Mouse (Mus musculus): ENCODE measurements around the gene Osbpl10. TPM values are rescaled to one million over a fixed set of nuclear protein-coding genes. Genes with fewer than 3 reads are reported as not detected.

Osbpl10 gene
- total and polyA plus RNA-seq, 3 experiments = 0.19 TPM; not detected in 2

DNA sequence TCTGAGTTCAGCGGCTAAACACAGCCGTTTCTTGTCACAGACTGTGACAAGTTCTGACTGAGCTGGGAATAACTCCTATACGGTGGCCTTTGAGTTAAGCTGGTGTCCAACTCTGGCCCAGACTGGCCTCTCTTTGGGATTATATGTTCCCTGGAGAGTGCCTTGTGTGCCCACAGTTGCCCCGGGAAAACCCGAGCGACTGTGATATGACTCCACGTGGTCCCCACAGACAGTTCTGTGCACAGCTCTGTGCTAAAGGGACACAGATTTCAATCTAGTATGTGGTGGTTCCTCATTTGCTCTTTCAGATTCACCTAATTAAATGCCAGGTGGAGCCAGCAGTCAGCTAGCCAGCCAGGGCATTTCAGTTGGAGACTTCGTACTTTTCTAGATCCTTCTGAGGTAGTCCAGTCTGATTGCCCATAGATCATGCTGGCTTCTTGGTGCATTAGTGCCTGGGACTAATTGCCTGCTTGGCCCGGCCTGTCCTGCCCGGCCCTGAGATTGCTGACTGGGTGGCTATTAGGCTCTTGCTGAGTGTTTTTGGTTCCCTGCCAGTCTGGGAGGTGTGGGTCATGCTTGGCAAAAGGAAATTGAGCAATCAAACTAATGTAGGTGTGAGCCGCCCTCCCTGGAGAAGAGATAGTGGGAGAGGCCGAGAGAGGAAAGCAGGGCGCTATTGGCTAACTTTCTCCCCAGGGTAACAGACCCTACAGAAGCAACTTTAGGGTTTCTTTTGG, 71.8 kb downstream of the Osbpl10 start:
- no peak overlapping the region for H3K4me2 ChIP-seq (ENCODE audit: insufficient read depth, low read depth, poor library complexity, severe bottlenecking)
- no peaks in the 10 kb centered on the region for H3K9me3 ChIP-seq (replicated peaks; ENCODE audit: low read length)
- no peak overlapping the region for H3K27ac ChIP-seq (ENCODE audit: insufficient read depth, low read depth)
- TF ChIP-seq E2F4 (IDR thresholded peaks at IDR 0.05; ENCODE audit: insufficient replicate concordance, low read depth, low read length) = no peak
- no peak for TF ChIP-seq CHD1 (IDR thresholded peaks at IDR 0.05; ENCODE audit: low read depth, low read length)
- no peak for TF ChIP-seq TCF12 (IDR thresholded peaks at IDR 0.05; ENCODE audit: low read depth, low read length)
- no peak for TF ChIP-seq UBTF (IDR thresholded peaks at IDR 0.05; ENCODE audit: low read depth, low read length)
- TF ChIP-seq JUND (conservative IDR thresholded peaks at IDR 0.05; ENCODE audit: low read depth, low read length) = no peak
- TF ChIP-seq HCFC1 (IDR thresholded peaks at IDR 0.05; ENCODE audit: low read depth, low read length) = no peak
- no peak for TF ChIP-seq TBP (conservative IDR thresholded peaks at IDR 0.05; ENCODE audit: low read depth, low read length)
- TF ChIP-seq IRF4 (IDR thresholded peaks at IDR 0.05; ENCODE audit: low read depth, low read length) = no peak
- no peak for TF ChIP-seq BHLHE40 (IDR thresholded peaks at IDR 0.05; ENCODE audit: low read depth, low read length)
- no peak for TF ChIP-seq ZC3H11A (IDR thresholded peaks at IDR 0.05; ENCODE audit: low read depth, low read length)
- no peak for TF ChIP-seq EP300 (IDR thresholded peaks at IDR 0.05; ENCODE audit: low read length)
- TF ChIP-seq ELF1 (IDR thresholded peaks at IDR 0.05; ENCODE audit: low read depth, low read length) = no peak
- TF ChIP-seq MYC (IDR thresholded peaks at IDR 0.05; ENCODE audit: low read depth, low read length) = no peak
- DNase-seq (ENCODE audit: extremely low read depth) = peak; percentile 21
- dilution Hi-C loops (cut with MboI; ENCODE audit: extremely low pct_ligation_motif_present, extremely low pct_unique_long_range_greater_than_20kb, low sequenced_read_pairs) (no loop called here), in situ Hi-C loops (cut with MboI; ENCODE audit: low pct_ligation_motif_present, low pct_unique_long_range_greater_than_20kb, low sequenced_read_pairs) (no loop called here)
- no peak overlapping the region for H3K9ac ChIP-seq (ENCODE audit: insufficient read depth, low read depth)
- H3K36me3 ChIP-seq (replicated peaks in 1 of 2; ENCODE audit: control insufficient read depth in 1 of 2, insufficient read depth in 1 of 2, low read length in 1 of 2) = no peaks in the 10 kb centered on the region
- H3K4me3 ChIP-seq (replicated peaks in 1 of 3; ENCODE audit: low read depth in 2 of 3, low read length in 2 of 3, poor library complexity in 1 of 3) = no peak overlapping the region
- peaks cover 0 to 23% of the 10 kb centered on the region in 2 experiments; a peak in 3 of 4 replicates for H3K4me1 ChIP-seq (ENCODE audit: control insufficient read depth in 1 of 2, insufficient read depth in 2 of 2)
- H3K27me3 ChIP-seq (replicated peaks) = no peaks in the 10 kb centered on the region
- H3K79me2 ChIP-seq (replicated peaks; ENCODE audit: control insufficient read depth, extremely low read depth, insufficient read depth, poor library complexity, severe bottlenecking) = no peaks in the 10 kb centered on the region

DNA sequence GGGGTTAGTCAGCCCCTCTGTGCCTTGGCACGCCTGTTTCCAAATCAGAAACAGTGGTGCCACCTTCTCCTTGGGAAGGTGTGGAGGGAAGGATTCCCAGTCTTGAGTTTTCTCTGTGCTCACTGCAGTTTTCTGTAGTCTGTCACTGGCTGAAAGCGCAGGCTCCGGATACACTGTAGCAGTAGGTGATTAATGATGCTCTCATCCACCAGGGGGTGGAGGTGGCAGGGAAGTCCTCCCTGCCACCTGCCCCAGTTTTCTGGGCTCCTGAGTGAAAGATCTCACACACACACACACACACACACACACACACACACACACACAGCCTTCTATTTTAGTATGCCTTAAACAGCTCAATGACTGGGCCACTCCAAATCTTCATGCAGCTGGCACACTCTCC, 73.6 kb downstream of the Osbpl10 start:
- DNase-seq (ENCODE audit: extremely low read depth) = no peak
- Histone ChIP-seq H3K9me3 (replicated peaks; ENCODE audit: low read length) (no peaks in the 10 kb centered on the region), H3K27me3 (replicated peaks) (no peaks in the 10 kb centered on the region), H3K36me3 (replicated peaks in 1 of 2; ENCODE audit: control insufficient read depth in 1 of 2, insufficient read depth in 1 of 2, low read length in 1 of 2) (no peaks in the 10 kb centered on the region), H3K27ac (ENCODE audit: insufficient read depth, low read depth) (no peak overlapping the region), H3K4me3 (replicated peaks in 1 of 3; ENCODE audit: low read depth in 2 of 3, low read length in 2 of 3, poor library complexity in 1 of 3) (no peak overlapping the region), H3K4me2 (ENCODE audit: insufficient read depth, low read depth, poor library complexity, severe bottlenecking) (no peak overlapping the region), H3K79me2 (replicated peaks; ENCODE audit: control insufficient read depth, extremely low read depth, insufficient read depth, poor library complexity, severe bottlenecking) (no peaks in the 10 kb centered on the region), H3K4me1 (ENCODE audit: control insufficient read depth in 1 of 2, insufficient read depth in 2 of 2) (peaks cover 0 to 20% of the 10 kb centered on the region in 2 experiments; a peak in 2 of 4 replicates), H3K9ac (ENCODE audit: insufficient read depth, low read depth) (no peak overlapping the region)
- dilution Hi-C loops (cut with MboI; ENCODE audit: extremely low pct_ligation_motif_present, extremely low pct_unique_long_range_greater_than_20kb, low sequenced_read_pairs) (no loop called here), in situ Hi-C loops (cut with MboI; ENCODE audit: low pct_ligation_motif_present, low pct_unique_long_range_greater_than_20kb, low sequenced_read_pairs) (no loop called here)
- TF ChIP-seq MAFK (IDR thresholded peaks at IDR 0.05; ENCODE audit: insufficient replicate concordance, low read length) = no peak
- TF ChIP-seq GABPA (IDR thresholded peaks at IDR 0.05; ENCODE audit: insufficient replicate concordance, low read depth, low read length) = no peak
- TF ChIP-seq EP300 (IDR thresholded peaks at IDR 0.05; ENCODE audit: low read length) = no peak
- TF ChIP-seq MAX (IDR thresholded peaks at IDR 0.05; ENCODE audit: low read length) = no peak
- TF ChIP-seq JUN (IDR thresholded peaks at IDR 0.05; ENCODE audit: insufficient read depth, low read depth, low read length) = no peak
- no peak for TF ChIP-seq CHD2 (IDR thresholded peaks at IDR 0.05; ENCODE audit: low read length)
- TF ChIP-seq PAX5 (IDR thresholded peaks at IDR 0.05; ENCODE audit: low read length) = no peak
- no peak for TF ChIP-seq E2F4 (IDR thresholded peaks at IDR 0.05; ENCODE audit: insufficient replicate concordance, low read depth, low read length)
- no peak for TF ChIP-seq SMC3 (IDR thresholded peaks at IDR 0.05; ENCODE audit: low read depth, low read length)

Measured in CH12.LX (cell line).